Mouse (Mus musculus): ENCODE measurements at regions not wholly inside any gene's neighbourhood (a gene's known extent, or its start where the extent isn't known, plus 50 kb on each side); places are given as distances from the start of the nearest gene placed in this dataset.

GRCm38 (mm10) chr14:102902236-102902635 is 80.2 kb downstream of the Kctd12 start:
- WGBS = 90% methylated on average over 7 of the region's 7 CpGs
- ATAC-seq = no peak
- no peaks in the 10 kb centered on the region for H3K9me3 ChIP-seq
- H3K9ac ChIP-seq = no peak overlapping the region
- H3K4me2 ChIP-seq (replicated peaks) = no peak overlapping the region
- no peak overlapping the region for H3K4me3 ChIP-seq (replicated peaks)
- no peaks in the 10 kb centered on the region for H3K36me3 ChIP-seq
- no peaks in the 10 kb centered on the region for H3K4me1 ChIP-seq (replicated peaks)
- no peak overlapping the region for H3K27ac ChIP-seq
- no peaks in the 10 kb centered on the region for H3K27me3 ChIP-seq (replicated peaks)

GRCm38 (mm10) chr14:102898445-102898844 is 84.0 kb downstream of the Kctd12 start:
- WGBS = 78% methylated on average over 4 of the region's 4 CpGs

GRCm38 (mm10) chr14:102897039-102897438 is 85.4 kb downstream of the Kctd12 start:
- ATAC-seq = no peak
- H3K27ac ChIP-seq = no peak overlapping the region
- 81% methylated on average over 1 of the region's 1 CpGs for WGBS

More at GRCm38 (mm10) chr14:102898445-102898844, 84.0 kb downstream of the Kctd12 start:
- H3K9me3 ChIP-seq = no peaks in the 10 kb centered on the region
- H3K27ac ChIP-seq = no peak overlapping the region
- H3K4me1 ChIP-seq (replicated peaks) = no peaks in the 10 kb centered on the region
- H3K4me2 ChIP-seq (replicated peaks) = no peak overlapping the region
- H3K27me3 ChIP-seq (replicated peaks) = no peaks in the 10 kb centered on the region
- H3K9ac ChIP-seq = no peak overlapping the region
- ATAC-seq = no peak
- H3K36me3 ChIP-seq = no peaks in the 10 kb centered on the region
- H3K4me3 ChIP-seq (replicated peaks) = no peak overlapping the region

GRCm38 (mm10) chr14:102896527-102896926 is 85.9 kb downstream of the Kctd12 start:
- Histone ChIP-seq H3K9me3 (no peaks in the 10 kb centered on the region), H3K4me3 (replicated peaks) (no peak overlapping the region), H3K9ac (no peak overlapping the region), H3K4me2 (replicated peaks) (no peak overlapping the region), H3K27me3 (replicated peaks) (no peaks in the 10 kb centered on the region), H3K4me1 (replicated peaks) (no peaks in the 10 kb centered on the region), H3K27ac (no peak overlapping the region), H3K36me3 (no peaks in the 10 kb centered on the region)
- ATAC-seq = no peak
- 78% methylated on average over 3 of the region's 3 CpGs for WGBS

More at GRCm38 (mm10) chr14:102897039-102897438, 85.4 kb downstream of the Kctd12 start:
- H3K36me3 ChIP-seq = no peaks in the 10 kb centered on the region
- H3K4me1 ChIP-seq (replicated peaks) = no peaks in the 10 kb centered on the region
- no peak overlapping the region for H3K4me3 ChIP-seq (replicated peaks)
- no peaks in the 10 kb centered on the region for H3K27me3 ChIP-seq (replicated peaks)
- H3K4me2 ChIP-seq (replicated peaks) = no peak overlapping the region
- no peak overlapping the region for H3K9ac ChIP-seq
- H3K9me3 ChIP-seq = no peaks in the 10 kb centered on the region

- Histone ChIP-seq H3K4me2 (replicated peaks) (no peak overlapping the region), H3K36me3 (no peaks in the 10 kb centered on the region), H3K4me3 (replicated peaks) (no peak overlapping the region), H3K9ac (no peak overlapping the region), H3K4me1 (replicated peaks) (no peaks in the 10 kb centered on the region), H3K9me3 (no peaks in the 10 kb centered on the region), H3K27ac (no peak overlapping the region), H3K27me3 (replicated peaks) (no peaks in the 10 kb centered on the region)
- WGBS = 92% methylated on average over 7 of the region's 7 CpGs
- ATAC-seq = no peak
Observed at GRCm38 (mm10) chr14:102893241-102893640, 89.2 kb downstream of the Kctd12 start.

GRCm38 (mm10) chr14:102891552-102891951 is 90.9 kb downstream of the Kctd12 start:
- Histone ChIP-seq H3K27ac (no peak overlapping the region), H3K4me2 (replicated peaks) (no peak overlapping the region), H3K36me3 (no peaks in the 10 kb centered on the region), H3K27me3 (replicated peaks) (no peaks in the 10 kb centered on the region), H3K4me1 (replicated peaks) (no peaks in the 10 kb centered on the region), H3K9ac (no peak overlapping the region), H3K4me3 (replicated peaks) (no peak overlapping the region), H3K9me3 (no peaks in the 10 kb centered on the region)
- 68% methylated on average over 4 of the region's 4 CpGs for WGBS
- no peak for ATAC-seq

- Histone ChIP-seq H3K9me3 (no peaks in the 10 kb centered on the region), H3K4me1 (replicated peaks) (no peaks in the 10 kb centered on the region), H3K27ac (no peak overlapping the region), H3K27me3 (replicated peaks) (no peaks in the 10 kb centered on the region), H3K4me3 (replicated peaks) (no peak overlapping the region), H3K4me2 (replicated peaks) (no peak overlapping the region), H3K9ac (no peak overlapping the region), H3K36me3 (no peaks in the 10 kb centered on the region)
- WGBS = 80% methylated on average over 2 of the region's 2 CpGs
- ATAC-seq = 0 out of 2 replicates have a peak, but pooled peaks have one; percentile 4
Observed at GRCm38 (mm10) chr14:102885240-102885598, 97.2 kb downstream of the Kctd12 start.

- no peak overlapping the region for H3K9ac ChIP-seq
- H3K4me1 ChIP-seq (replicated peaks) = no peaks in the 10 kb centered on the region
- H3K4me3 ChIP-seq (replicated peaks) = no peak overlapping the region
- no peaks in the 10 kb centered on the region for H3K27me3 ChIP-seq (replicated peaks)
- 61% methylated on average over 10 of the region's 10 CpGs for WGBS
- no peaks in the 10 kb centered on the region for H3K9me3 ChIP-seq
- H3K36me3 ChIP-seq = no peaks in the 10 kb centered on the region
- peak; percentile 41; the same call in 1 of the 2 replicates for ATAC-seq
- H3K4me2 ChIP-seq (replicated peaks) = no peak overlapping the region
- no peak overlapping the region for H3K27ac ChIP-seq
Observed at GRCm38 (mm10) chr14:102884539-102885239, 97.7 kb downstream of the Kctd12 start.

GRCm38 (mm10) chr14:102883344-102884122 is 98.9 kb downstream of the Kctd12 start:
- H3K27me3 ChIP-seq (replicated peaks) = no peaks in the 10 kb centered on the region
- 84% methylated on average over 15 of the region's 15 CpGs for WGBS
- H3K36me3 ChIP-seq = no peaks in the 10 kb centered on the region
- H3K4me1 ChIP-seq (replicated peaks) = no peaks in the 10 kb centered on the region
- H3K27ac ChIP-seq = no peak overlapping the region
- H3K9me3 ChIP-seq = no peaks in the 10 kb centered on the region
- peak; percentile 51; the same call in 1 of the 2 replicates for ATAC-seq
- no peak overlapping the region for H3K4me2 ChIP-seq (replicated peaks)
- no peak overlapping the region for H3K9ac ChIP-seq
- no peak overlapping the region for H3K4me3 ChIP-seq (replicated peaks)

GRCm38 (mm10) chr14:102882281-102882680 is 100.2 kb downstream of the Kctd12 start:
- 84% methylated on average over 3 of the region's 3 CpGs for WGBS
- no peak overlapping the region for H3K4me2 ChIP-seq (replicated peaks)
- no peak overlapping the region for H3K4me3 ChIP-seq (replicated peaks)
- H3K27me3 ChIP-seq (replicated peaks) = no peaks in the 10 kb centered on the region
- no peak for ATAC-seq
- no peak overlapping the region for H3K27ac ChIP-seq
- no peaks in the 10 kb centered on the region for H3K4me1 ChIP-seq (replicated peaks)
- no peaks in the 10 kb centered on the region for H3K36me3 ChIP-seq
- no peak overlapping the region for H3K9ac ChIP-seq
- no peaks in the 10 kb centered on the region for H3K9me3 ChIP-seq

GRCm38 (mm10) chr14:102880658-102881083 is 101.8 kb downstream of the Kctd12 start:
- H3K9me3 ChIP-seq = no peaks in the 10 kb centered on the region
- no peak overlapping the region for H3K4me2 ChIP-seq (replicated peaks)
- peak overlapping the region; percentile 20; the same call in 1 of the 2 replicates for H3K27ac ChIP-seq
- 43% methylated on average over 1 of the region's 1 CpGs for WGBS
- H3K4me1 ChIP-seq (replicated peaks) = no peaks in the 10 kb centered on the region
- H3K4me3 ChIP-seq (replicated peaks) = no peak overlapping the region
- no peaks in the 10 kb centered on the region for H3K27me3 ChIP-seq (replicated peaks)
- peak; percentile 51 for ATAC-seq
- no peaks in the 10 kb centered on the region for H3K36me3 ChIP-seq
- H3K9ac ChIP-seq = no peak overlapping the region

GRCm38 (mm10) chr14:102878572-102878971 is 103.9 kb downstream of the Kctd12 start:
- Histone ChIP-seq H3K9me3 (no peaks in the 10 kb centered on the region), H3K9ac (no peak overlapping the region), H3K4me1 (replicated peaks) (no peaks in the 10 kb centered on the region), H3K4me3 (replicated peaks) (no peak overlapping the region), H3K36me3 (no peaks in the 10 kb centered on the region), H3K4me2 (replicated peaks) (no peak overlapping the region), H3K27me3 (replicated peaks) (no peaks in the 10 kb centered on the region), H3K27ac (no peak overlapping the region)
- no peak for ATAC-seq
- WGBS = 91% methylated on average over 6 of the region's 6 CpGs

Data from intestine, embryonic 15.5 days (tissue).